Mouse (Mus musculus) brain, embryonic 14.5 days (tissue): ENCODE measurements around the gene Hspbp1.

Experiments
- CTCF ChIP-seq: fragments of 200-500 bp; IDR thresholded peaks from 2 replicates; pipeline ENCODE4 v1.5.1; 2012; ENCODE audit warnings: inconsistent platforms, mild to moderate bottlenecking, moderate library complexity, borderline replicate concordance; ENCODE audit not compliant: insufficient read depth, insufficient read length; ENCODE audit errors: extremely low read depth
- POLR2A ChIP-seq: fragments of 200-500 bp; IDR thresholded peaks from 2 replicates; pipeline ENCODE4 v1.6.1; 2012; ENCODE audit warnings: mild to moderate bottlenecking, inconsistent platforms, borderline replicate concordance; ENCODE audit not compliant: poor library complexity, insufficient read depth, insufficient read length, severe bottlenecking; ENCODE audit errors: extremely low read depth

DNA sequence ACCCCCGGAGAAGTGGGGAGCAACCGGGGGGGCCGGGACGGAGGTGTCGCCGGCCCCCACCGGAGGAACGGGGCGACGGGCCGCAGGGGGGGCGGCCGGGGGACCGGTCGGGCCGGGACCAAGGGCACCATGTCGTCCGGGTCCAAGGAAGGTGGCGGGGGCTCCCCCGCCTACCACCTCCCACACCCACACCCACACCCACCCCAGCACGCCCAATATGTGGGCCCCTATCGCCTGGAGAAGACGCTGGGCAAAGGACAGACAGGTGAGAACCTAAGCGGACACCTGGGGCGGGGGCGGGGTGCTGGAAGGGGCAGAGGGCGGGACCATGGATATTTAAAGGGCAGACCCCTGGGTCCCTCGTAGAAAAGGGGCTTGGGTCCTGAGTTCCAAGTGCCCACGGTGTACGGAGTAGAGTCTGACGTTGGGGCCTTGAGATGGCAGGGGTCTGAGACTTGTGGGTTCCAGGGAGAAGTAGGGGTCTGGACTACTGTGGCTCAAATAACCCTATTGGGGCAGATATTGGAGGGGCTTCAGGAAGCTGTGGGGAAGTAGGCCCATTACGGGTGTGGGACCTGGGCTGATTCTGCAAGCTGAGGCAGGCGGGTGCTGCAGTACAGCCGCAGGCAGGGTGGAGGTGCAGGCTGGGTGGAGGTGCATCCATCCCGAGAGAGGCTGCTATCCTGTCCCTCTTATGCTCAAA is 6.2 kb upstream of the Hspbp1 start:
- TF ChIP-seq POLR2A = no peak
- TF ChIP-seq CTCF = no peak
